Mouse (Mus musculus) cerebellum, adult 2 months (tissue): Measurements from ENCODE around the gene Ppp1r14a. TPM values are rescaled to one million over a fixed set of nuclear protein-coding genes. Genes with fewer than 3 reads are reported as not detected.
A peak's percentile ranks its signal among the peaks of the same experiment; 100 is the strongest.

Source experiments
- DNase-seq, 2 experiments: peaks; one replicate each; pipeline ENCODE4 v3.0.0; 2021
- H3K27ac ChIP-seq: fragments of 200-500 bp; 2 replicates; pipeline ENCODE4 v1.5.1; 2012; ENCODE audit warnings: low read length, control low read depth, inconsistent platforms; ENCODE audit not compliant: insufficient read depth
- H3K27me3 ChIP-seq: fragments of 200-500 bp; 2 replicates; pipeline ENCODE4 v1.6.1; 2012; ENCODE audit warnings: inconsistent platforms, mild to moderate bottlenecking, low read length, moderate library complexity; ENCODE audit not compliant: control insufficient read depth, insufficient read depth
- H3K4me1 ChIP-seq: fragments of 200-500 bp; 2 replicates; pipeline ENCODE4 v1.6.1; 2011; ENCODE audit warnings: low read length; ENCODE audit not compliant: control insufficient read depth, insufficient read depth
- H3K4me3 ChIP-seq: fragments of 200-500 bp; replicated peaks from 2 replicates; pipeline ENCODE3; 2011; ENCODE audit warnings: mild to moderate bottlenecking, low read depth, low read length, control low read depth; ENCODE audit not compliant: insufficient read depth
- CTCF ChIP-seq: fragments of 200-500 bp; IDR thresholded peaks from 2 replicates; pipeline ENCODE4 v1.5.1; 2011; ENCODE audit warnings: low read depth, mild to moderate bottlenecking, control low read depth, low read length, moderate library complexity, borderline replicate concordance; ENCODE audit not compliant: insufficient read depth
- POLR2A ChIP-seq: fragments of 200-500 bp; IDR thresholded peaks from 2 replicates; pipeline ENCODE4 v1.6.1; 2011; ENCODE audit warnings: low read length, control low read depth, borderline replicate concordance; ENCODE audit not compliant: insufficient read depth
- WGBS: fragments of 180-500 bp; shearing (Covaris S2); methylation state at CpG from one replicate; pipeline ENCODE4 v1.1.7; 2018; 5-methylcytosine and 5-hydroxymethylcytosine counted together
- polyA plus RNA-seq: library from polyadenylated mRNA; depleted of rRNA; stranded (reverse); fragments of >200 nt; gene quantifications from 2 replicates; pipeline ENCODE4 v1.2.3, GENCODE M21; 2012

Gene Ppp1r14a
- polyA plus RNA-seq, 1 experiment, result 99.7 TPM

DNA sequence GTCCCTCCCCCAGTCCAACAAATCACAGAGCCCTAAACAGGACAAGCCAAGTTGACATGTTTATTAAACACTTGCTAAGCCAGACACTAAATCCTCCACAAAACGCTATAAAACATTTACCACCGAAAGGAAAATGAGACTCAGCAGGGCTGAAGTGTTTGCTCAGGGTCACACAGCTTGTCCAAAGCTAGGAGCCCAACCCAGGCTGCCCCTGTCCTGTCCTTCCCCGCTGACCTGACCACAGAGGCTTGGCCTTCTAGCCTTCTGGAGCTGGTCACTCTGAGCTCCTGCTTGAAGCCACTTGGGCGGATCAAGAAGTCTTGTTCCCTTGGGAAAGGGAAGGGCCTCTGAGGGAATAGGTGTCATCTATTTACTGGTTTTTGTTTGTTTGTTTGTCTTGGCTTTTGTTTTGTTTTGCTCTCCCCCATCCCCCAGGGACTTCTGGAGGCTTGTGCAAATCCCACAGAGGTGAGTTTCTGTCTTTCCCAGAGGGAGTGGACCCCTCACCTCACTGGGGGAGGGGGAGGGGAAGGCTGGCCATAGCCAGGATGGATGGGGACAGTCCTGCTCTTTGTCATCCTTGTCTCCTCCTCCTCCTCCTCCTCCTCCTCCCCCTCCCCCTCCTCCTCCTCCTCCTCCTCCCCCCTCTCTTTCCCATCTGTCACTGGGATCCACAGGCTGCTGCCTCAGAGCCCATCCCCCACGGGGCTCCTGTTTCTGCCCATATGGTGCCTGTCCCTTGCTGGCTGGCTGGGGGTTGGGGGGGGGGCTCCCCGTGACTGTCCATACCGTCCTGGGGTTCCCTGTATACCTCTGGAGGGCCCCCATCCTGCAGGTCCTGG is 2.7 kb downstream of the Ppp1r14a start:
- H3K4me3 ChIP-seq, result no peak overlapping the region
- H3K27me3 ChIP-seq, result no peaks in the 10 kb centered on the region
- WGBS, result 16% methylated on average over 7 of the region's 7 CpGs
- peak overlapping the region; percentile 87 for H3K27ac ChIP-seq
- TF ChIP-seq CTCF (no peak), POLR2A (no peak)
- H3K4me1 ChIP-seq, result peaks cover 28% of the 10 kb centered on the region
- DNase-seq, result peak; percentile 79 to 85

DNA sequence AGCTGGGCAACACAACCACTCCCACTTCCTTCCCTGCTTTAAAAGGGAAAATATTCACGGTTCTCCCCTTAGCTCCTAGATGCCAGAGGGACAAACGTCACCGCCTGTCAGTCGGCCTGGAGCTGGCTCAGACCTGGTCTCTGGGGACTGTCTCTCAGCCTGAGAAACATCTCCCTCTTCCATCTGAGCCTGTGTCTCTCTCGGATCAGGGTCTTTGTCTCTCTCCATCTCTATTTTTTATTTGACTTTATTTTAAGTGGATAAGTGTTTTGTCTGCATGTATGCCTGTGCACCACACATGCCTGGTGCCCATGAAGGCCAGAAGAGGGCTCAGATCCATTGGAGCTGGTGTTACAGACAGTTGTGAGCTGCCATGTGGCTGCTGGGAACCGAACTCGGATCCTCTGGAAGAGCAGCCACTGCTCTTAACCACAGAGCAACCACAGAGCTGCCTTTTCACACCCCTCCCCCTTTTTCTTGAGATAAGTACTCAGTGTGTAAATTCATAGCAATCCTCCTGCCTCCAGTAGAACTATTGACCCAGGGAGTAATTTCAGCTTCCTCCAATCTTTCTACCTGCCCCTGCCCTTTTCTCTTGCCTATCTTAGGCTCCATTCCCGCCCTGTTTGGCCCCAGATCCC is 3.5 kb downstream of the Ppp1r14a start:
- peak overlapping the region; percentile 87 for H3K27ac ChIP-seq
- DNase-seq, result no peak

GRCm38 (mm10) chr7:29293131-29294065 is 4.3 kb downstream of the Ppp1r14a start:
- no peak overlapping the region for H3K4me3 ChIP-seq
- DNase-seq, result peak in 1 of 2 experiments; percentile 24
- no peak for TF ChIP-seq CTCF
- TF ChIP-seq POLR2A, result no peak
- WGBS, result 53% methylated on average over 19 of the region's 19 CpGs
- H3K27ac ChIP-seq, result peak overlapping the region; percentile 87
- peaks cover 28% of the 10 kb centered on the region for H3K4me1 ChIP-seq
- no peaks in the 10 kb centered on the region for H3K27me3 ChIP-seq

More for the DNA sequence above, 3.5 kb downstream of the Ppp1r14a start:
- TF ChIP-seq POLR2A (peak; percentile 25; the same call in 1 of the 2 replicates), CTCF (no peak)
- 18% methylated on average over 8 of the region's 8 CpGs for WGBS
- no peak overlapping the region for H3K4me3 ChIP-seq
- H3K27me3 ChIP-seq, result no peaks in the 10 kb centered on the region
- peaks cover 28% of the 10 kb centered on the region for H3K4me1 ChIP-seq

GRCm38 (mm10) chr7:29294111-29294761 is 5.1 kb downstream of the Ppp1r14a start:
- H3K27me3 ChIP-seq, result no peaks in the 10 kb centered on the region
- TF ChIP-seq CTCF, result no peak
- no peak for TF ChIP-seq POLR2A
- DNase-seq, result peak in 1 of 2 experiments; percentile 15
- 70% methylated on average over 13 of the region's 13 CpGs for WGBS
- H3K4me1 ChIP-seq, result peaks cover 28% of the 10 kb centered on the region
- no peak overlapping the region for H3K4me3 ChIP-seq
- no peak overlapping the region for H3K27ac ChIP-seq

DNA sequence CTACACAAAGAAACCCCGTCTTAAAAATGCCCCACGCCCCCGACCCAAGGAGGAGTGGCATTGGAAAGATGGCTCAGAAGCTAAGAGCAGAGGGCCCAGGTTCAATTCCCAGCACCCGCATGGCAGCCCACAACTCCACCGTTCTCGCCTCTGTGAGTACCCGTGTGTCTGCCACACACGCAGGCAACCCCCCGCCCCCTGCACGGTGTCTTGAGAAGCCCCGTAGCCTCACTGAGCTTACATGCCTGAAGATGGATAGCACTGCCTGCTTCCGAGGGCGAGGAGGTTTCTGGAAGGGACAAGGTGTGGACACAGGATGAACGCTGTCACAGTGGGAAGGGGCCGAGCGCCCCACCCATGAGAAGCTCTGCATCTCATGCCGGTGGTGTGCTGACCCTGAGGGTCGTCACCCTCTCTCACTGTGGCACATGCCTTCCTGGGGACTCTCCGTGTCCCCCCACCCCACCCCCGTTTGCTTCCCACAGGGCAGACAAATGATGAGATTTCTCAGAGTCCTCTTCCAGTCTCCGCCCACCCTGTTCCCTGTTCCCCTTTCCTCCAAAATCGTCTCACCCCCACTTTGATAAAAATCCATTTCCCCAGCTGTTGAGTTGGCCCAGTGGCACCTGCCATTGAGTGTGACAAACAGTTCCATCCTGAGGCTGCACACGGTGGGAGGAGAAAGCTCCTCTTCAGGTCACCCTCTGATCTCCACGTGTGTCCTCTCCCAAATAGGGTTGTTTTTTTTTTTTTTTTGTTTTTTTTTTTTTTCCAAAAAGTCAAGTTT is 6.9 kb downstream of the Ppp1r14a start:
- no peak for DNase-seq
- no peak overlapping the region for H3K27ac ChIP-seq
- no peaks in the 10 kb centered on the region for H3K27me3 ChIP-seq
- WGBS, result 77% methylated on average over 24 of the region's 24 CpGs
- peaks cover 26% of the 10 kb centered on the region for H3K4me1 ChIP-seq
- TF ChIP-seq CTCF, result no peak
- TF ChIP-seq POLR2A, result no peak
- no peak overlapping the region for H3K4me3 ChIP-seq

GRCm38 (mm10) chr7:29296998-29297397 is 7.9 kb downstream of the Ppp1r14a start:
- TF ChIP-seq CTCF, result peak; percentile 89
- no peak for TF ChIP-seq POLR2A
- Histone ChIP-seq H3K27me3 (no peaks in the 10 kb centered on the region), H3K4me1 (peaks cover 16% of the 10 kb centered on the region), H3K27ac (no peak overlapping the region), H3K4me3 (no peak overlapping the region)
- 13% methylated on average over 10 of the region's 10 CpGs for WGBS
- peak; percentile 74 for DNase-seq
